Mouse (Mus musculus) fat pad, adult 2 months (tissue): ENCODE measurements around the gene Parvg.

ENCODE experiments used
- DNase-seq: peaks from one replicate; pipeline ENCODE4 v3.0.0-alpha.2; 2011; ENCODE audit warnings: low read depth, low spot score; ENCODE audit errors: extremely low read depth

Parvg gene

DNA sequence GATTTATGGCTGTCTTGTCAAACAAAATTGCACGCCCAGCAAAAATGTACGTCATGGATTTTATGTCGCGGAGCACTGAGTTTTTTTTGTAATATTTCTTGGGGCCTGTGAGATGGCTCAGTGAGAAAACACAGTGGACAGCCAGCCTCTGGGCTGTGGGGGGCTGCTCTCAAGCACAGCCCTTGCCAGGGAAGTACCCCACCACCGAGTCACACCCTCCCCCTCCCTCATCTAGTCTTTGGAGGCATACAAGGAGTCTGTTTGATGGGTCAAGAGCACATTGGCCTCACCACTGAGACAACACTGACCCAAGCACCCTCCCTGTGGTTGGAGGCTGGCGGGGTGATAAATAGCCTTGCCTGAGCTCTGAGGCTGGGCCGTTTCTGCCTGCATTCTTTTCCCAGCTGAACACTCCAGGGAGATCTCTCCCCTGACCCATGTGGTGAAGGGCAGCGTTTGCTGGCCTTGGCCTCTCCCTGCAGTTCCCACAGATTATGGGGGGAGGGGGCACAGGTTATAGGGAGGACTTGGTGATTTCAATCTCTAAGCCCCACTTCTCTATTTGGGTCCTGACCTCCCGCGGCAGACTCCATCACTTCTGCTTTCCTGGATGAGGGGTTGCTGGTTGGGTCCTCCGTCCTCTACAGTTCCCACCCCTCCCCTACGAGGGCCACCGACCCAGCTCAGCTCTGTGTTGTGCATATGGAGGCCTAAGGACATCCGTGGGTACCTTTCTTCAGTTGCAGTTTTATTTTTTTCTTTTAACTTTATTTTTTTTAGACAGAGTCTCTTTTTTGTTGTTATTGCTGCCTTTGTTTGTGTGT is 26.3 kb downstream of the Parvg start:
- DNase-seq = no peak

DNA sequence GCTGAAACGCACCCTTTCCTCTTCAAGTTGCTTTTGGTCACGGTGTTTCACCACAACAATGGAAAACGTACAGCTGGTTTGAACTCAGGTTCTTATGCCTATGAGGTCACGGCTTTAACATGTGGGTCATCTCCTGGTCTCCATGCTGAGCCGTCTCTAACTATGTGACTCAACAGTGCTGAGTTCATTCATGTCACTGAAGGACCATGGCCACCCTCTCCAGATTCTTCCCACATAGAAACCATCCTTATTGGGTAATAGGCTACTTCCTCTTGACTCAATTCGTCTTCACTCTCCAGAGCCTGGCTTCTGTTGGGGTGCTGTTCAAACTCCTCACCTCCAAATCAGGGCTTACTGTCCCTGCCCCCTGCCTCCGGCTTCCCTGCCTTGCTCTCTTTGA is 27.5 kb downstream of the Parvg start:
- DNase-seq = no peak

GRCm38 (mm10) chr15:84351915-84352844 is 28.4 kb downstream of the Parvg start:
- DNase-seq = no peak

GRCm38 (mm10) chr15:84355081-84355480 is 31.3 kb downstream of the Parvg start:
- DNase-seq = no peak

- DNase-seq = no peak
Measured at GRCm38 (mm10) chr15:84364746-84365145, 40.9 kb downstream of the Parvg start.

DNA sequence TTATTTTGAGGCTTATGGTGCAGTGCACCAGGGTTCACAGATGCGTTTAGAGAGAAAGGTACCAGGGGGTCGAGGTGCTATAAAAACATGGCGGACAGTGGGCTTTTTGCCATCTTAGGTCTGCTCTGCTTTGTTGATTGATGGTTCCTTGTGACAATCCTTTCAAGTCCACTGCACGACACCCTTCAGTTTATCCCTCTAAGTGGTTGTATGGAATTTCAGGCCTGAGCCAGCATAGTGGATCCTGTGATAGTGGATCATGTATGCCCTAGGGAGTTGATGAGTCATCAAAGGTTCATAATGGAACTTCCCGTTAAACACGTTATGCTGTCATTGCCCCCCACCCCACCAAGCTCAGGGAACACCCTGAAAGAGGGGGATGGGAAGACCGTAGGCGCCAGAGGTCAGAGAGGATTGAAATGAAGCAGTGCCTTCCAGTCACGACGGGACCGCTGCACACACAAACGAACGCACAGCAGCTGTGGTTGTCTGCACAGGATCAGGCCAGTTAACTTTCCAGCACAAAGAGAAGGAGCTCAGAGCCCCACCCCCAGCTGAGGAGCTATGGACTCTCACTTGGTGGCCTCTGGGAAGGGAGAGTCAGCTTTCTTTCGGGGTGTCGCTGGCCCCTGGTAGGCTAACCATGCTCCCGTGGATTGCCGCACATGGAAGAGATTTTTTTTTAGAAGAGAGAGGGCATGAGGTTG is 42.0 kb downstream of the Parvg start:
- DNase-seq = no peak

DNA sequence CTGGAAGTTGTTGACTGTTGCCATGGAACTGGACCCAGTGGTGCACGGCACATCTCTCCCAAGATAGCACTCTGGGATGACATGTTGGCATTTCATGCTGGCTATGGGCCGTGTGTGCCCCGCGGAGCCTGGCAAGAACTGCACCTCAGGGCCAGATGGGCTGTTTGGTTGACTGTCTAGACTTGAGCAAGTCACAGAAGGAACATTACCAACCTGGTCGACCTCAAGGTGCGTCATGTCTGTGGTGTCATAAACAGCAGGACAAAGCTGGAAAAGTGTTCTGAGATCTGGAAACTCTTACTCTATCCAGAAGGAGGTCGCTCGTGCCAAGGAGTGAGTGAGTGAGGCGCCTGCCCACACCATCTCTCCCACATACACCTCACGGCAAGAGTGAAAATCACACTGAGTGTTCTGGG is 42.8 kb downstream of the Parvg start:
- no peak for DNase-seq

GRCm38 (mm10) chr15:84367402-84367801 is 43.6 kb downstream of the Parvg start:
- DNase-seq = no peak

DNA sequence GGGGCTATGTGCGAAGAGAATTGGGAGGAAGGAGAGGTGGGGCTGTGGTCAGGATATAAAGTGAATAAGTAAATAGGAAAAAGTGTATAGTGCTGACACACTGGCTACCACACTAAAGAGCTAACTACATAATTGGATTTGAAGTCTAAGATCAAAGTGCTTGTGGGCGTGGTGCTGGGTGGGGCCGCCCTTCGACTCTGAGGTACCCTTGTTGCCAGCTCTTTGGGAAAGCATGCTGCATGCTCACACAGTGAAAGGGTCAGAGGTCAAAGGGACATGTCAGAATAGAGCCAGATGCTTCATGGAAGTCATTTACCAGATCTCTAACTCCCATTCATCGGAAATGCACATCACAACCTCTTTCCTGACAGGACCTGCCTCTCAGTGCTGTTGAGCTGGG is 49.0 kb downstream of the Parvg start:
- no peak for DNase-seq

GRCm38 (mm10) chr15:84378734-84379133 is 54.9 kb downstream of the Parvg start:
- no peak for DNase-seq

DNA sequence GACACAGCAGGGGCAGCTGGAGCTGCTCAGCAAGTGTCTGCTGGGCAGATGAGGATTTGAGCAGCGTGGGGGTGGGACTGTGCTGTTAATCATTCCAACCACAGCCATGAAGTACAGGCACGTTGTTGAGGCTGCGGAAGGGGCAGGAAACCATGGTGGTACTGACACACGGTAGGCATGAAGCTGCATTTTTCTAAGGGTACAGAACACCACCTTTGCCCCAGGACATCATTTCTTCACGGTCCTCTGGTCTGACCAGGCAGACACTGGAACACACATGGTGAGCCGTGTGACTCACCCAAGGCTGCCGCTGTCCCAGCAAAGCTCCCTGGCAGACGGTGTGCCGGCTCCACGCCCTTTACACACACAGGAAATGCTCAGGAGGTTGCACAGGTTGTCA is 56.4 kb downstream of the Parvg start:
- DNase-seq = no peak

- DNase-seq = no peak
Measured at GRCm38 (mm10) chr15:84384066-84384465, 60.2 kb downstream of the Parvg start.

- DNase-seq = no peak
Measured at GRCm38 (mm10) chr15:84385995-84386565, 62.3 kb downstream of the Parvg start.

- no peak for DNase-seq
Measured at GRCm38 (mm10) chr15:84388698-84389131, 64.9 kb downstream of the Parvg start.

DNA sequence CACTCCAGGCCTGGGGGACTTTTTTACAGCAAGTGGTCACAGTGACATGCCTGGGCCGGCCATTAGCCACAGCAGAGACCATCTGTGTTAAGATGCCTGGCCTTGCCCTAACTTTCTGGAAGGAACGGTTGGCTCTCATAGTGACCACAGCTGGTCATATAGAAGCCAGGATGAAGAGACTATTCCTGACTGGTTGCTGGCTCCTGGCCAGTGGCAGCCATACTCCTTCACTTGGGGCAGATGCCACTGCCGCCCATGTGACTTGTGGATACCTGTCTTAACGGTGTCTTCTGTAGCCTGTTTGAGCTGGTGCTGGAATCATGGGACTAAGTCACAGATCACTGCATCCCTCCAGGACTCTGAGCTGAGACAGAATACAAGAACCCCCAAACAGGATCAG is 68.3 kb downstream of the Parvg start:
- DNase-seq = no peak
